Mouse (Mus musculus) macrophage (primary cell): Measurements from ENCODE around the gene Myo1f. TPM values are rescaled to one million over a fixed set of nuclear protein-coding genes. Genes with fewer than 3 reads are reported as not detected.

Experiments used
- H3K27ac ChIP-seq: fragments of 350-480 bp; formaldehyde crosslinking; 2 replicates; pipeline ENCODE4 v1.9.0; 2021
- H3K36me3 ChIP-seq: fragments of 350-480 bp; formaldehyde crosslinking; 2 replicates; pipeline ENCODE4 v1.9.0; 2021; ENCODE audit errors: inconsistent target
- H3K4me3 ChIP-seq: fragments of 350-480 bp; formaldehyde crosslinking; 2 replicates; pipeline ENCODE4 v1.9.0; 2021; ENCODE audit errors: inconsistent target
- H3K79me2 ChIP-seq: fragments of 350-480 bp; formaldehyde crosslinking; 2 replicates; pipeline ENCODE4 v1.9.0; 2021; ENCODE audit errors: inconsistent target
- WGBS: methylation state at CpG from one replicate; pipeline ENCODE4 v1.1.7; 2026; ENCODE audit warnings: inconsistent platforms; ENCODE audit not compliant: missing documents; 5-methylcytosine and 5-hydroxymethylcytosine counted together
- polyA plus RNA-seq: library from polyadenylated mRNA; stranded (reverse); fragments of 250-400 nt; gene quantifications from 3 replicates; pipeline ENCODE4 v1.2.4, GENCODE M21; 2018; ENCODE audit warnings: inconsistent platforms
- total RNA-seq, 78 experiments: library from RNA; depleted of rRNA; stranded (reverse); fragments of 250-400 nt; gene quantifications; 1 replicate in 9 of 78; 2 replicates in 24 of 78; 3 replicates in 43 of 78; 4 replicates in 2 of 78; pipeline ENCODE4 v1.2.4; 2018; ENCODE audit warnings: inconsistent platforms in 56 of 78

The Myo1f gene
- 1,000 to 10,000 TPM in 1 of 26 experiments, 100 to 1,000 TPM in 23, 10 to 100 TPM in 2; 80.4 to 1,046 (median 544) TPM for total RNA-seq (2018; cell fraction: chromatin; rRNA removed)
- 100 to 1,000 TPM; 256 to 461 (median 350) TPM for total RNA-seq (2018; cell fraction: cytosol; rRNA removed)
- 100 to 1,000 TPM; 115 to 632 (median 409) TPM for total RNA-seq (2018; cell fraction: nucleus; rRNA removed)
- 262 to 376 TPM (median 298 TPM) in 3 replicates for polyA plus RNA-seq

DNA sequence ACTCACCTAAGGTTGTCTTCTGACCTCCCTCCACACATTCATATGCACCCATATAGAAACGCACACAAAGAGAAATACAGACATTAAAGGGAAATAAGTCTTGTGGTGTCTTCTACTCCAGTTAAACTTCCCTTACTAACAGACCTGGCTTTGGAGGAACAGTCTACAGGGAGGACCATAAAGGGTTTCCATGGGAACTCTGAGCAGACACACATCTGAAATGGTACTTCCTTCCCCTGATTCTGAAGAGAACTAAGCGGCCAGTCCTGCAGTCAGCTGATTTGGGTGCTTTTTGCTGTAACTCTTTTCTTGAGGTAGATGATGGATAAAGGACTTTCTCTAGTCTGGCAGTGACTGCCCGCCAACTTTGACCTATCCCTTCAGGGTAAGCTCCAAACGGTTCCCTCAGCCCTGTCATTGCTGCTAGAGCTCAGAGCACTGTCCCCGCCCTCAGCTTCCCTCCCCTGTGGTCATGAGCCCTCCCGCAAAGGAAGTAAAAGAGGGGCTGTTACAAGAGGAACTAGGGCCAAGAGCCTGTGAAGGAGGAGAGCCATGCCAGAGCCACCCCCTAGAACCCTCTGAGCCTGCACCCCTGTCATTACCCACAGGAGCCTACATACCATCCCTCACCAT, at the start of gene Myo1f:
Myo1f (plus strand) TSS at position 485 of the 633 bp plus-strand sequence.
- H3K4me3 ChIP-seq = peak within 1 kb of the TSS; percentile 76
- 0% methylated on average over 5 of the region's 6 CpGs for WGBS
- H3K79me2 ChIP-seq = peaks cover 56% of the 10 kb centered on the region
- H3K36me3 ChIP-seq = peaks cover 7% of the 10 kb centered on the region; the same call in 1 of the 2 replicates
- H3K27ac ChIP-seq = peak within 1 kb of the TSS; percentile 99

DNA sequence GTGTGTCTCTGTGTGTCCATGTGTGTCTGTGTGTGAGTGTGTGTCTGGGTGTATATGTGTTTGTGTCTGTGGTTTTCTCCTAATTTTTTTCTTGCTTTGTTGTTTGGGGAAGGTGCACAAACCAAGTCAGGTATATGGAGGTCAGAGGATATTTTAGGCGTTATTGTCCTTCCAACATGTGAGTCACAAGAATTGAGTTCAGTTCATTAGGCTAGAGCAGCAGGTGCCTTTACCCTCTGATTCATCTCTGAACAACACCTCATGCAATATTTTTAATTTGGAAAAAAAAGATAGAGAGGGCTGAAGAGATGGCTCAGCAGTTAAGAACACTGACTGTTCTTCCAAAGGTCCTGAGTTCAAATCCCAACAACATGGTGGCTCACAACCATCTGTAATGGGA, 47.1 kb upstream of the Myo1f start:
- no peak overlapping the region for H3K4me3 ChIP-seq
- H3K36me3 ChIP-seq = no peaks in the 10 kb centered on the region
- WGBS = 100% methylated on average over 1 of the region's 1 CpGs
- no peaks in the 10 kb centered on the region for H3K79me2 ChIP-seq
- H3K27ac ChIP-seq = no peak overlapping the region

DNA sequence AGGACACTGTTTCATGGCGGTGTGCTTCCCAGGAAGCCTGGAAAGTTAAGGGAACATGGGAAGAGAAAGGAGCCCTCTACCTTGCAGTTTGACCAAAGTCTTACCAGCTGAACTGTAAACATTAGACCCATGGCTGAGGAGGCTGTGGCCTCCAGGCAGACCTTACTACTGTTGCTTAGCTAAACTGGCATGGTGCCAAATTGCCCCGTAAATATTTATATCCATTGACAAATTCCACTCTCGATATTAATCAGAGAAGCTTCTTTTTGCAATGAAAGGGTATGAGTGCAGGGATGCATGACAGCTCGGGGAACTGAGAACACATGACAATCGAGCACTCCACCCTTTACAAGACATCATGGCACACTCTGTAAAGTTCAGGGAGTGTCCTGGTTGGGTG, 45.3 kb upstream of the Myo1f start:
- H3K79me2 ChIP-seq = no peaks in the 10 kb centered on the region
- H3K36me3 ChIP-seq = no peaks in the 10 kb centered on the region
- WGBS = 88% methylated on average over 5 of the region's 5 CpGs
- no peak overlapping the region for H3K27ac ChIP-seq
- no peak overlapping the region for H3K4me3 ChIP-seq

GRCm38 (mm10) chr17:33512441-33513415, 42.8 kb upstream of the Myo1f start:
- 82% methylated on average over 2 of the region's 2 CpGs for WGBS
- H3K27ac ChIP-seq = no peak overlapping the region
- no peaks in the 10 kb centered on the region for H3K36me3 ChIP-seq
- H3K79me2 ChIP-seq = no peaks in the 10 kb centered on the region
- H3K4me3 ChIP-seq = no peak overlapping the region

DNA sequence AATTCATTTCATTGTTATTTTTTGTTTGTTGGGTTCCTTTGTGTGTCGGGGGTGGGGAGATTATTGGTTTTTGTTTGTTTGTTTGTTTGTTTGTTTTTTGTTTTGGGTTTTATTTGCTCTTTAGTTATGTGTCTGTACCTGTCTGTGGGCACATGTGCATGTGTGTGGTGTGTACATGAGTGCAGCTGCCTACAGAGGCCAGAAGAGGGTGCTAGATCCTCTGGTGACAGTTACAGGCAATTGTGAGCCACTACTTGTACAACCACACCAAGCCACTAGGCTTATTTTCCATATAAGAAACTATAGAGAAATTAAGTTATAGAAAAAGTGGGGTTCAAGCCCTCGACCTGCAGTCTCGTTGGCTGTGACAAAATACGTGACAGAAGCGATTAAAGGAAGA, 41.6 kb upstream of the Myo1f start:
- H3K36me3 ChIP-seq = no peaks in the 10 kb centered on the region
- WGBS = 100% methylated on average over 4 of the region's 5 CpGs
- no peaks in the 10 kb centered on the region for H3K79me2 ChIP-seq
- no peak overlapping the region for H3K27ac ChIP-seq
- H3K4me3 ChIP-seq = no peak overlapping the region

GRCm38 (mm10) chr17:33520366-33520765, 35.1 kb upstream of the Myo1f start:
- WGBS = 28% methylated on average over 1 of the region's 1 CpGs
- Histone ChIP-seq H3K4me3 (no peak overlapping the region), H3K79me2 (peaks cover 9% of the 10 kb centered on the region; the same call in 1 of the 2 replicates)

GRCm38 (mm10) chr17:33523431-33523917, 32.0 kb upstream of the Myo1f start:
- no peak overlapping the region for H3K27ac ChIP-seq
- WGBS = 47% methylated on average over 9 of the region's 13 CpGs
- peaks cover 25% of the 10 kb centered on the region; the same call in 1 of the 2 replicates for H3K79me2 ChIP-seq
- peak overlapping the region; percentile 1; the same call in 1 of the 2 replicates for H3K4me3 ChIP-seq
- no peaks in the 10 kb centered on the region for H3K36me3 ChIP-seq

More at GRCm38 (mm10) chr17:33520366-33520765, 35.1 kb upstream of the Myo1f start:
- Histone ChIP-seq H3K27ac (no peak overlapping the region), H3K36me3 (no peaks in the 10 kb centered on the region)

- Histone ChIP-seq H3K27ac (peak within 1 kb of the TSS; percentile 17; the same call in 1 of the 2 replicates), H3K4me3 (peak within 1 kb of the TSS; percentile 73), H3K36me3 (no peaks in the 10 kb centered on the region; the same call in 1 of the 2 replicates), H3K79me2 (peaks cover 25% of the 10 kb centered on the region; the same call in 1 of the 2 replicates)
- under 1% methylated on average over 36 of the region's 44 CpGs for WGBS
Measured at GRCm38 (mm10) chr17:33523918-33524755, 31.4 kb upstream of the Myo1f start, which contains the start of gene Adamts10. Gene Adamts10, plus strand, starts transcription at chr17:33524204.

DNA sequence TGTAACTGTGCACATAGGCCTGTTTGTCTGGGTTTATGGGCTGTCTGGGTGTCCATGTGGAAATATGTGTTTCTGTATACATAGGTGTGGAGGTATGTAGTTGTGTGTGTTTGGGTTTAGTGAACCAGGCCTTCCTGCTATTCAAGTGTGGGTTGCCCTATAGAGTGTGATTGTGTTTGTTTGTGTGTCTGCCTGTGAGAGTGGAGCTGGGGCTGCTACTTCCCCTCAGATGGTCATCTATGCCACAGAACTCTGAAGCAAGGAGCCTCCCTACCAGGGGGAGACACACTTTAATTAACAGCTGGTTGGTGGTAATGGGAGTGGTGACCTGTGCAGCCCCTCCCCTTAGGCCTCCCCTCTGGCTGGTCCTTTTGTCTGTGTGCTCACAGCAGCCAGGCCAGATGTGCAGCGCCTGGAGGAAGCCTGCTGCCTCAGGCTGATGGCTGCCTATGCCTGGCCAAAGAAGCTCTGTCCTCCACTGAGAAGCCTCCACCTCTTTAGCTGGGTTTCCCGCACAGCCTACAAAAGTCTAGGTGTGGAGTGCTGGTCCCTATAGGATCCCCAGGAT, 30.6 kb upstream of the Myo1f start:
- Histone ChIP-seq H3K79me2 (peaks cover 25% of the 10 kb centered on the region; the same call in 1 of the 2 replicates), H3K36me3 (peaks cover 7% of the 10 kb centered on the region; the same call in 1 of the 2 replicates), H3K27ac (0 out of 2 replicates have a peak overlapping the region, but pooled peaks have one; percentile 17), H3K4me3 (peak overlapping the region; percentile 73)
- WGBS = 33% methylated on average over 2 of the region's 2 CpGs

DNA sequence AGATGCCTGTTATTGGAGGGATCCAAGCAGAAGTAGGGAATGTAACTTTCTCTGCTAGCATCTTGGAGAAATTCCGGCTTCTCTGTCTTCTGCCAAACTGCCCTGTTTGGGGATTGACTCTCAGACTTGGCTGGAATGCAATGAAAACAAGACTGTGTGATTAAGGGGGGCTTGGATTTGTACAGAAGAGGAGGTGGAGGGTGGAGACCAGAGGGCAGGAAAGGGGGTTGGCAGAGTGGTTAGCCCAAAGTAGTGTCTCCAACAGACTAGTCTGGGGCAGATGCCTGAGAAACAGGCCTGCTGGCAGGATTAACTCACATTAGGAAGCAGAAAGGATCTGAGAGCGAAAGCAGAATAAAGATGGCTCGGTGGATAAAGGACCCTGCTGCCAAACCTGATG, 29.0 kb upstream of the Myo1f start:
- Histone ChIP-seq H3K4me3 (no peak overlapping the region), H3K79me2 (peaks cover 25% of the 10 kb centered on the region; the same call in 1 of the 2 replicates), H3K36me3 (peaks cover 14% of the 10 kb centered on the region; the same call in 1 of the 2 replicates), H3K27ac (no peak overlapping the region)
- WGBS = 84% methylated on average over 3 of the region's 3 CpGs

GRCm38 (mm10) chr17:33539106-33539675, 16.3 kb upstream of the Myo1f start:
- peaks cover 14% of the 10 kb centered on the region; the same call in 1 of the 2 replicates for H3K36me3 ChIP-seq
- H3K27ac ChIP-seq = no peak overlapping the region
- 95% methylated on average over 3 of the region's 3 CpGs for WGBS
- no peaks in the 10 kb centered on the region for H3K79me2 ChIP-seq
- H3K4me3 ChIP-seq = no peak overlapping the region

DNA sequence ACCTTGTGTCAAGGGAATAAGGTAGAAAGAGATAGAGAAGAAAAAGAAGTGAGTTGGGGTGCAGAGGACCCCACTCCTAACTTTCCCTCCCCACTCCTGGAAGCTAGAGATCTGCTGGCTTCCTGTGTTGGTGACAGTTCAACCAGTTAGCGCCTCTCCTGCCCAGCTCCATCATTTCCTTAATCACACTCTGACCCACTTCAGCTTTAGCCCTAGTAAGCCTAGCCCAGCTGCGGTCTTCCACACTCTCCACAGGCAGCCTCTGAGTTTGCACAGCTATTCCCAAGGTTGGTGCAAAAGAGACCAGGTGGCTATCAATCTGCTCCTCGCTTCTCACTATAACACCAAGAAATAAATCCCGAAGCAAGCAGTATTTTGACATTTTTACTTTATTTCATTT, 15.6 kb upstream of the Myo1f start:
- Histone ChIP-seq H3K4me3 (no peak overlapping the region), H3K36me3 (peaks cover 21% of the 10 kb centered on the region), H3K79me2 (no peaks in the 10 kb centered on the region), H3K27ac (no peak overlapping the region)
- WGBS = 100% methylated on average over 3 of the region's 4 CpGs

- Histone ChIP-seq H3K79me2 (peaks cover 8% of the 10 kb centered on the region; the same call in 1 of the 2 replicates), H3K4me3 (no peak overlapping the region), H3K27ac (no peak overlapping the region), H3K36me3 (peaks cover 35% of the 10 kb centered on the region)
- WGBS = 97% methylated on average over 6 of the region's 6 CpGs
Measured at GRCm38 (mm10) chr17:33549212-33549611, 6.3 kb upstream of the Myo1f start.
